Mouse (Mus musculus): ENCODE data around the gene Lpar3.

GRCm38 (mm10) chr3:146234530-146234929 is 13.8 kb downstream of the Lpar3 start:
- TF ChIP-seq CTCF (IDR thresholded peaks at IDR 0.05; ENCODE audit: control insufficient read depth, insufficient read depth, insufficient read length) (no peak), MAX (IDR thresholded peaks at IDR 0.05) (no peak)

All from C2C12 (cell line).